Mouse (Mus musculus) lung, embryonic 14.5 days (tissue): Measurements from ENCODE around the gene Selenok. TPM values are rescaled to one million over a fixed set of nuclear protein-coding genes. Genes with fewer than 3 reads are reported as not detected.

Experiments used
- ATAC-seq: fragments of 200-750 bp; cut with Nextera tagmentation; 2 replicates; pipeline ENCODE4 v1.8.0; 2017; ENCODE audit warnings: mild to moderate bottlenecking, moderate TSS enrichment, moderate library complexity; ENCODE audit not compliant: insufficient read depth
- DNase-seq: peaks from one replicate; pipeline ENCODE4 v3.0.0-alpha.2; 2015
- H3K27ac ChIP-seq: fragments of 300-500 bp; sonication (generic); 2 replicates; pipeline ENCODE4 v1.5.1; 2014; ENCODE audit warnings: low read depth, mild to moderate bottlenecking, moderate library complexity
- H3K27me3 ChIP-seq: fragments of 300-500 bp; sonication (generic); 2 replicates; pipeline ENCODE4 v1.6.1; 2014; ENCODE audit warnings: low read length, control low read depth; ENCODE audit not compliant: insufficient read depth
- H3K36me3 ChIP-seq: fragments of 300-500 bp; sonication (generic); 2 replicates; pipeline ENCODE4 v1.6.1; 2014; ENCODE audit warnings: control low read depth; ENCODE audit not compliant: insufficient read depth
- H3K4me1 ChIP-seq: fragments of 300-500 bp; sonication (generic); 2 replicates; pipeline ENCODE4 v1.6.1; 2014; ENCODE audit warnings: antibody characterized with exemption, control low read depth; ENCODE audit not compliant: insufficient read depth
- H3K4me2 ChIP-seq: fragments of 300-500 bp; sonication (generic); 2 replicates; pipeline ENCODE4 v1.6.1; 2014; ENCODE audit warnings: mild to moderate bottlenecking
- H3K4me3 ChIP-seq: fragments of 300-500 bp; sonication (generic); 2 replicates; pipeline ENCODE4 v1.5.1; 2014; ENCODE audit warnings: low read depth, low read length
- H3K9ac ChIP-seq: fragments of 300-500 bp; sonication (generic); 2 replicates; pipeline ENCODE4 v1.6.1; 2014
- H3K9me3 ChIP-seq: fragments of 300-500 bp; sonication (generic); 2 replicates; pipeline ENCODE4 v1.6.1; 2016; ENCODE audit warnings: low read depth, low read length, control low read depth
- CTCF ChIP-seq: IDR thresholded peaks from 2 replicates; pipeline ENCODE4 v1.5.1; 2016; ENCODE audit warnings: antibody characterized with exemption, low read depth
- WGBS: fragments of 180-500 bp; shearing (Covaris S2); extraction: QIAGEN DNeasy Blood & Tissue Kit; methylation state at CpG from one replicate; pipeline ENCODE4 v1.1.7; 2014; 5-methylcytosine and 5-hydroxymethylcytosine counted together
- polyA plus RNA-seq: library from polyadenylated mRNA; unstranded; fragments of >200 nt; fragmentation: Nextera tagmentation; extraction: Ambion mirVana; gene quantifications from 2 replicates; pipeline ENCODE4 v1.2.1, GENCODE M21; 2014

Selenok gene
- polyA plus RNA-seq, 1 experiment from 2014 or later, result 189 TPM

DNA sequence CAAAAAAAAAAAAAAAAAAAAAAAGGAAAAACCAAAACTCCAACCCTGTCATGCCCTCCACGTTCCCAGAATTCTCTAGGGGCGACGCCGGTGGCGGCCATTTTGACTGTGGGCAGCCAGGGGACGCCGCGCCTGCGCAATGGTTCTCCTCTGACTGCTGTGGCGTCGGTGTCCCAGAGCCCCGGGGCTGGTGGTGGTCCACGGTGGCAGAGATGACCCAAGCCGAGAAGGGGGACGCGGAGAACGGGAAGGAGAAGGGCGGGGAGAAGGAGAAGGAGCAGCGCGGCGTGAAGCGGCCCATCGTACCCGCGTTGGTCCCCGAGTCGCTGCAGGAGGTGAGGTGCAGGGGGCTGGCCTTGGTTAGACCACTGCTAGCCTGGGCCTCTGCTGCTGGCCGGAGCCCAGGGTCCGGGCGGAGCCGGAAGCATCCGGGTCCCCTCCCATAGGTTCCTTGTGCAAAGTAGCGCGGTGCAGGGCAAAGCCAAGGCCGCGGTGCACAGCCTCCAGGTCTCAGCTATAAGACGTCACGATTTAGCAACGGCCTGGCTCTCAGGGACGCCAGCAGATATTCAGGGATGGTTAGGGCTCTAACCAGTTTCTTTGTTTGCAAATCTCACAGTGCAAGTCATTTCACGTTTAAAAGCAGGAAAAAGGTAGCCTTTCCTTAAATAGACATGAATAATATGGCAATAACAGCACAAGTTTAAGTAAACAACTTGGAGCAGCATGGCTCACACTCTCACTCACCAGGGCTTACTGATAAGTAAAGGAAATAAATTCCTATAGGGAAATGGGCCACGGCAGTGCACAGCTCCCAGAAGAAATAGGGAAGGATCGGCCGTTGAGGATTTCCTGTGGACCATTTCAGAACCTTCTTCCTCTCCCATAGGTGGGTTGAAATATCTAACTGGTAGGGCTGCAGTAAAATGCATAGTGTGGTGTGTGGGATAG, 10.4 kb downstream of the Selenok start, which contains the start of gene Actr8:
Actr8 (plus strand) TSS at position 84 of the 951 bp plus-strand sequence.
- ATAC-seq, result peak; percentile 99
- DNase-seq, result peak; percentile 96
- WGBS, result under 1% methylated on average over 44 of the region's 44 CpGs
- Histone ChIP-seq H3K9me3 (no peaks in the 10 kb centered on the region), H3K4me2 (peak within 1 kb of the TSS; percentile 72), H3K27ac (peak within 1 kb of the TSS; percentile 93), H3K4me3 (peak within 1 kb of the TSS; percentile 75), H3K9ac (peak within 1 kb of the TSS; percentile 84), H3K27me3 (no peaks in the 10 kb centered on the region), H3K36me3 (peaks cover 50% of the 10 kb centered on the region), H3K4me1 (peaks cover 8% of the 10 kb centered on the region; the same call in 1 of the 2 replicates)
- TF ChIP-seq CTCF, result no peak

DNA sequence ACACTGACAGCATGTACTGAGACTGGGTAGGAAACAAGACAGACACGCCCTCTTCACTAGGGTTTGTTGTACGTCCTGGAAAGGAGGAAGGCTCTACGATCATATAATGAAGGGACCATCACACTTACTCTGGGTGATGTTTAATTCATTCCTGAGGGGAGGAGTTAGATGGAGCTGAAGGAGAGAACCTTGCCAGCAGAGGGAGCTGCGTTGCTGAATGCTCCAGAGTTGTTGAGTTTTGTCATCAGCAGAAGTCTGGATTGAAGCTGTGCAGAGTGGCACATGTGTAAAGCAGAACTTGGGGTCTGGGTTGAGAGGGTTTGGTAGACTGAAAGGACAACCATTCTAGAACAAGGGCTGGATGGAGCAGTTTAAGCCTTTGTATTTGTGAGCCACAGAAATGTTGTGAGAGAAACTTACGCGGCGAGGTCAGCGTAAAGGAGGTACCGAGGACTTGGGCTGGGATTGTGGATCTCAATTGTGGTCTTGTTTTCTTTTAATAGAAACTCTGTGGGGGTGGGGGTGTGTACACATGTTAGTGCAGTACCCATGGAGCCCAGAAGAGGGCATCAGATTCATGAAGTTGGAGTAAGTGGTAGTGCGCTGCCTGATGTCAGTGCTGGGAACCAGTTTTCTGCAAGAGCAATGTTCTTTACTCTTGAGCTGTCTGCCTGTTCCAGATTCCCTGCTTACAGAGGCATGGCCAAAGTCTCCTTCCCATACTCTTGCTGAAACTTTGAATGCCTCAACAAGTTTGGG, 12.5 kb downstream of the Selenok start:
- Histone ChIP-seq H3K4me2 (no peak overlapping the region), H3K27ac (no peak overlapping the region), H3K27me3 (no peaks in the 10 kb centered on the region), H3K9me3 (no peaks in the 10 kb centered on the region), H3K9ac (no peak overlapping the region), H3K4me3 (no peak overlapping the region), H3K36me3 (peaks cover 56% of the 10 kb centered on the region), H3K4me1 (peaks cover 8% of the 10 kb centered on the region; the same call in 1 of the 2 replicates)
- ATAC-seq (no peak), DNase-seq (peak; percentile 24)
- 94% methylated on average over 10 of the region's 10 CpGs for WGBS
- peak; percentile 9 for TF ChIP-seq CTCF

DNA sequence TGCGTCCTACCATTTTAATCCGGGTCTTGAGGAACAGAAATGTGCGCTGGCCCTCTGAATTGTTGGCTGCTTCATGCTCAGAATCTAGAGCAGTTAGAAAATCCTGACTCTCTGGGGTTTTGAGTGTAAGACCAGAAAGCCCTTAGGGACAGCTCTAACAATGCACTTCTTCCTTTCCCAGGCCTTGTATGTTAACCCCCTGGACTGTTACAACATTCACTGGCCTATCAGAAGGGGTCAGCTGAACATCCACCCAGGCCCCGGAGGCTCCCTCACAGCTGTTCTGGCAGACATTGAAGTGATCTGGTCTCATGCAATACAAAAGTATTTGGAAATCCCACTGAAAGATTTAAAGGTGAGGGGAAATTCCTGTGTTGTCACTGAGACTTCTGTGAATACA, 18.0 kb downstream of the Selenok start:
- ATAC-seq, result no peak
- Histone ChIP-seq H3K4me1 (no peaks in the 10 kb centered on the region), H3K9ac (no peak overlapping the region), H3K27me3 (no peaks in the 10 kb centered on the region), H3K9me3 (no peaks in the 10 kb centered on the region), H3K4me2 (no peak overlapping the region), H3K36me3 (peaks cover 98% of the 10 kb centered on the region), H3K4me3 (no peak overlapping the region), H3K27ac (no peak overlapping the region)
- WGBS, result 90% methylated on average over 4 of the region's 4 CpGs
- TF ChIP-seq CTCF, result no peak
- DNase-seq, result no peak

DNA sequence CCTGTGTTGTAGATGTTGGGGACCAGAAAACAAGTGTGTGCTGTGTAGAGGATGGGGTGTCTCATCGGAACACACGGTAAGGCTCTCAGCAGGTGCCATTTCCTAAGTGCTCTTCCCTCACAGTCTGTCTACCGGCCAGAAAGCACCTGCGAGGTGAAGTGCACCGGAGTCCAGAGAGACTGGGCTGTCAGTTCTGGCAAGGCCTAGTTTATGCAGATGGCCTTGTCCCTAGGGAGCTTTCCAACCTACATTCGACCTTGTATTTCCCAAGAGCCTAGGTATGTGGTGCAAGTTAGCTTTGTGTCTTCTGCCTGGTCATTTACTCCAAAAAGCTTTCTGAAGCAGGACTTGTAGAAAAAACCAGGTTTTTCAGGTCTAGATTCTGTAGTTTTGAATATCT, 19.2 kb downstream of the Selenok start:
- H3K27ac ChIP-seq, result no peak overlapping the region
- no peak for TF ChIP-seq CTCF
- no peak overlapping the region for H3K9ac ChIP-seq
- no peak for DNase-seq
- H3K27me3 ChIP-seq, result no peaks in the 10 kb centered on the region
- H3K4me3 ChIP-seq, result no peak overlapping the region
- peaks cover 100% of the 10 kb centered on the region for H3K36me3 ChIP-seq
- H3K9me3 ChIP-seq, result no peaks in the 10 kb centered on the region
- 96% methylated on average over 6 of the region's 6 CpGs for WGBS
- ATAC-seq, result no peak
- H3K4me1 ChIP-seq, result no peaks in the 10 kb centered on the region
- H3K4me2 ChIP-seq, result no peak overlapping the region

DNA sequence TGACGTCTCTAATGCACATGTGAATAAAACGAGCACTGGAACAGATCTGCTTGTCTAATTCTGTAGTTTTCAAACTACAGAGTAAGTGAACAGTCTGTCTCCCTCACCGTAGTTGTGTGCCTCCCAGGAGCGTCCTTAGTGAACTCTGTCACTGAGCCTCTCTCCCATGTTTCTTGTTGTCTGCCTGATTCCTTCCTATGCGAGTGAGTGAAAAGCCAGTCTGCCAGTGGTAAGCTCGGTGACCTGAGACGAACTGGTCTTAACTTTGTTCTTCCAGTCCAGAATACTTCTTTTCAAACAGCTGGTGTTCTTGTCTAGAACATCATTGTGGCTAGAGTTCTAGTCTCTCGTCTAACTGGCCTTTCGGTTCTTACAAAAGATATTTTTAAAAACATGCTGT, 19.6 kb downstream of the Selenok start:
- Histone ChIP-seq H3K9me3 (no peaks in the 10 kb centered on the region), H3K27me3 (no peaks in the 10 kb centered on the region), H3K27ac (no peak overlapping the region), H3K4me1 (no peaks in the 10 kb centered on the region), H3K36me3 (peaks cover 100% of the 10 kb centered on the region), H3K4me2 (no peak overlapping the region), H3K4me3 (no peak overlapping the region), H3K9ac (no peak overlapping the region)
- DNase-seq, result no peak
- no peak for TF ChIP-seq CTCF
- 86% methylated on average over 9 of the region's 9 CpGs for WGBS
- no peak for ATAC-seq

DNA sequence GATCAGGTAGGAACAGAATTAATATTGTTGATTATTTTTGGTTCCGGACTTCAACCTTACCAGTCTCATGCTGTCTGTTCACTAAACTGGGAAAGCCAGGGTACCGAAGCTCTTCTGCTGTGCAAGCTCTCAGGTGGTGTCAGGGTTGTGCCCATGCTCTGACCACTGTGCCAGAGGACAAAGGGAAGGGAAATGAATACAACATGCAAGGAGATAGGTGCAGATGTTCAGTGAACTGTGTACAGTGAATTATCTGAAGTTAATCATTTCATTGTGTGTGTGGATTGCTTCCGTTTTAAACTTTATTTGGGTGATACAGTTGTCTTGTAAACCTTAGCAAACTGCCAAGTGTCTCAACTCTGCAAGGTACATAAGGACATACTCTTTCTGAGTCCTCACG, 20.2 kb downstream of the Selenok start:
- H3K4me2 ChIP-seq, result no peak overlapping the region
- no peak for TF ChIP-seq CTCF
- no peak for DNase-seq
- no peak for ATAC-seq
- H3K9ac ChIP-seq, result no peak overlapping the region
- H3K27me3 ChIP-seq, result no peaks in the 10 kb centered on the region
- no peak overlapping the region for H3K4me3 ChIP-seq
- WGBS, result 93% methylated on average over 4 of the region's 4 CpGs
- H3K4me1 ChIP-seq, result no peaks in the 10 kb centered on the region
- H3K36me3 ChIP-seq, result peaks cover 100% of the 10 kb centered on the region
- H3K9me3 ChIP-seq, result no peaks in the 10 kb centered on the region
- H3K27ac ChIP-seq, result no peak overlapping the region

DNA sequence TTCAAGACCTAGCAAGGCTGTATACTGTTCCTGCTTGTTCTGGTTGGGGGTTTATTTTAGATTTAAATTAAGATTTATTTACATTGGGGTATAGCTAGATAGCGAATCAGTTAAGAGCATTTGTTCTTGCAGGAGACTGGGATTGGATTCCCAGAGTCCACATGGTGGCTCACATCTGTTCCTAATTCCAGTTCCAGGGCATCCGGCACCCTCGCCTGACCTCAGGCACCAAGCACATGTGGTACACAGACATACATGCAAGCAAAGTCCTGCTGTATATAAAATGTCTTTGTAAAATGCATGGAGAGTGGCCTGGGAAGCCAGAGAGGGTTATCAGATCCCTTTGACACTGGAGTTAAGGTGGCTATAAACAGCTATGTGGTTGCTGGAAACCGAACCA, 26.9 kb downstream of the Selenok start:
- no peak for ATAC-seq
- Histone ChIP-seq H3K36me3 (peaks cover 73% of the 10 kb centered on the region), H3K4me2 (no peak overlapping the region), H3K4me1 (no peaks in the 10 kb centered on the region), H3K9me3 (no peaks in the 10 kb centered on the region), H3K27me3 (no peaks in the 10 kb centered on the region), H3K4me3 (no peak overlapping the region), H3K9ac (no peak overlapping the region), H3K27ac (no peak overlapping the region)
- TF ChIP-seq CTCF, result no peak
- 81% methylated on average over 4 of the region's 4 CpGs for WGBS
- DNase-seq, result no peak
